Mouse (Mus musculus) heart, embryonic 15.5 days (tissue): ENCODE measurements at regions not wholly inside any gene's neighbourhood (a gene's known extent, or its start where the extent isn't known, plus 50 kb on each side); places are given as distances from the start of the nearest gene placed in this dataset.
"Not testable (repeated sequence)": the region's sequence is repeated elsewhere in the genome, so short reads cannot be mapped to it uniquely, and the experiment has no call there.

ENCODE experiments used
- ATAC-seq: fragments of 200-750 bp; cut with Nextera tagmentation; replicated peaks from 2 replicates; pipeline ENCODE4 v1.8.0; 2017; ENCODE audit warnings: low read depth, moderate TSS enrichment; ENCODE audit not compliant: insufficient number of reproducible peaks, insufficient read depth, low FRiP score
- H3K27ac ChIP-seq: fragments of 300-500 bp; sonication (generic); 2 replicates; pipeline ENCODE4 v1.5.1; 2015; ENCODE audit warnings: mild to moderate bottlenecking, inconsistent platforms
- H3K27me3 ChIP-seq: fragments of 300-500 bp; sonication (generic); 2 replicates; pipeline ENCODE4 v1.6.1; 2015; ENCODE audit warnings: inconsistent platforms
- H3K36me3 ChIP-seq: fragments of 300-500 bp; sonication (generic); 2 replicates; pipeline ENCODE4 v1.6.1; 2015; ENCODE audit warnings: mild to moderate bottlenecking, inconsistent platforms
- H3K4me1 ChIP-seq: fragments of 300-500 bp; sonication (generic); replicated peaks from 2 replicates; pipeline ENCODE4 v1.6.1; 2015; ENCODE audit warnings: inconsistent platforms
- H3K4me2 ChIP-seq: fragments of 300-500 bp; sonication (generic); 2 replicates; pipeline ENCODE4 v1.6.1; 2015; ENCODE audit warnings: inconsistent platforms, mild to moderate bottlenecking, moderate library complexity
- H3K4me3 ChIP-seq: fragments of 300-500 bp; sonication (generic); 2 replicates; pipeline ENCODE4 v1.5.1; 2015; ENCODE audit warnings: mild to moderate bottlenecking, inconsistent platforms
- H3K9ac ChIP-seq: fragments of 300-500 bp; sonication (generic); 2 replicates; pipeline ENCODE4 v1.6.1; 2015; ENCODE audit warnings: mild to moderate bottlenecking, inconsistent platforms
- H3K9me3 ChIP-seq: fragments of 300-500 bp; sonication (generic); replicated peaks from 2 replicates; pipeline ENCODE4 v1.6.1; 2016; ENCODE audit warnings: inconsistent platforms
- WGBS: fragments of 180-500 bp; shearing (Covaris S2); methylation state at CpG from one replicate; pipeline ENCODE4 v1.1.7; 2015; ENCODE audit warnings: mixed read lengths; 5-methylcytosine and 5-hydroxymethylcytosine counted together

- Histone ChIP-seq H3K27me3 (no peaks in the 10 kb centered on the region), H3K9me3 (no peaks in the 10 kb centered on the region), H3K4me3 (no peak overlapping the region), H3K36me3 (no peaks in the 10 kb centered on the region), H3K9ac (no peak overlapping the region), H3K4me2 (no peak overlapping the region), H3K4me1 (no peaks in the 10 kb centered on the region), H3K27ac (no peak overlapping the region)
- no peak for ATAC-seq
- 74% methylated on average over 3 of the region's 3 CpGs for WGBS
Observed at GRCm38 (mm10) chr3:37812936-37813335, 88.6 kb upstream of the Gm5148 start.

DNA sequence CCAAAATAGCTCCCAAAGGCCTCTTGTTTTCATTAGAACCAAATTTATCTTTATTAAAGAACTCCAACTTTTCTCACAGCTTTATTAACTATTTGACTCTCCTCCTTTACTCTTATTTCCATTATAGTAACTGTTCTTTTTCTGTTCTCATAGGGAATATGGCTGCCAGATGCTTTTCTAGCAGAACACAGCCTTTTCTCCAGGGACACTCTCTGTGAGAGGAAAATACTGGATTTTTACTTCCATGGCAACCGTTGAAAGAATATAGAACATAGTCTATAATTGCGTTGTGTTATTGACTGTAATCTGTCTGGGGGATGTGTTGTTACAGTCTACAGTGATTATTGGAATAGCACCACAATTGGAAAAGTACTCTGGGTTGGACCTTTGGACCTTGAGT lies 87.1 kb upstream of the Gm5148 start:
- H3K9me3 ChIP-seq = no peaks in the 10 kb centered on the region
- WGBS = 83% methylated on average over 2 of the region's 2 CpGs
- no peak for ATAC-seq
- no peaks in the 10 kb centered on the region for H3K4me1 ChIP-seq
- H3K27ac ChIP-seq = no peak overlapping the region
- no peak overlapping the region for H3K4me2 ChIP-seq
- no peaks in the 10 kb centered on the region for H3K27me3 ChIP-seq
- no peak overlapping the region for H3K9ac ChIP-seq
- no peaks in the 10 kb centered on the region for H3K36me3 ChIP-seq
- no peak overlapping the region for H3K4me3 ChIP-seq

GRCm38 (mm10) chr3:37810763-37811162 lies 86.5 kb upstream of the Gm5148 start:
- Histone ChIP-seq H3K27me3 (no peaks in the 10 kb centered on the region), H3K9ac (no peak overlapping the region), H3K9me3 (no peaks in the 10 kb centered on the region), H3K27ac (no peak overlapping the region), H3K4me3 (no peak overlapping the region), H3K36me3 (no peaks in the 10 kb centered on the region), H3K4me1 (no peaks in the 10 kb centered on the region), H3K4me2 (no peak overlapping the region)
- ATAC-seq = no peak
- WGBS = 67% methylated on average over 2 of the region's 2 CpGs

- no peak overlapping the region for H3K27ac ChIP-seq
- H3K9ac ChIP-seq = no peak overlapping the region
- H3K27me3 ChIP-seq = peaks cover 4% of the 10 kb centered on the region; the same call in 1 of the 2 replicates
- H3K36me3 ChIP-seq = no peaks in the 10 kb centered on the region
- no peak overlapping the region for H3K4me2 ChIP-seq
- H3K4me3 ChIP-seq = no peak overlapping the region
- no peak for ATAC-seq
- no peaks in the 10 kb centered on the region for H3K9me3 ChIP-seq
- no peaks in the 10 kb centered on the region for H3K4me1 ChIP-seq
- 59% methylated on average over 6 of the region's 6 CpGs for WGBS
Observed at GRCm38 (mm10) chr3:37805805-37806148, 81.5 kb upstream of the Gm5148 start.

- Histone ChIP-seq H3K36me3 (no peaks in the 10 kb centered on the region), H3K9me3 (no peaks in the 10 kb centered on the region), H3K9ac (no peak overlapping the region), H3K27ac (no peak overlapping the region), H3K27me3 (peaks cover 4% of the 10 kb centered on the region; the same call in 1 of the 2 replicates), H3K4me2 (no peak overlapping the region), H3K4me1 (no peaks in the 10 kb centered on the region), H3K4me3 (no peak overlapping the region)
- WGBS = 82% methylated on average over 9 of the region's 9 CpGs
- ATAC-seq = no peak
Observed at GRCm38 (mm10) chr3:37804941-37805804, 80.9 kb upstream of the Gm5148 start.

DNA sequence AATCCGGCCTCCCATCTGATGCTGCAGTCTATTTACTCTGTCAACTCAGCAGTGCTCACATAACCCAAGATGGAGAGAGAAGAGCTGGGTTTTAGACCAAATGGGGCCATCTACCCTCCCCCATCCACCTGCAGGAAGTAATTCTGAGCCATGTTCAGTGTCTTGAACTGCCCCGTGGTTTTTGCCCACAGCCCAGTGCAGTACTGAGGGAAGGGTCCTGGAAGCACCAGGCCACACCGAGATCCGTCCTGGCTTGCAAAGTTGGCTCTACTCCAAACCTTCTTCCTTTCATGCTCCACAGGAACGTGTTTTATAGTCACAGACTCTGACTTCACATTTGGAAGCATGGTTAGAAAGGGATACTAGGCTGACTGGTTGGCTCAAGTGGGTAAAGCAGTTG lies 80.0 kb upstream of the Gm5148 start:
- ATAC-seq = no peak

DNA sequence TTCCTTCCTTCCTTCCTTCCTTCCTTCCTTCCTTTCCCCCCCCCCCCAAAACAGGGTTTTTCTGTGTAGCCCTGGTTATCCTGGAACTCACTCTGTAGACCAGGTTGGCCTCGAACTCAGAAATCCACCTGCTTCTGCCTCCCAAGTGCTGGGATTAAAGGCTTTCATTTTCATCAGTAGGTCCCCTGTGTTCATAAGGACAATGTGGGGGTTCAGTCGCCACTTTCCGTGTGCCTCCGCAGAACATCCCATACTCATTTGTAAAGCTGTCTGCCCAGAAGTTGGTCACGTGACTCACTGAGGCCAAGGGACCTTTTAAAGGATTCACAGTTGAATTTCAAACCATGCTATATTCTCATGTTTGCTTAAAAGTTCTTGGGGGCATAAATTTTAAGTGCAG lies 79.5 kb upstream of the Gm5148 start:
- not testable (repeated sequence) for H3K27ac ChIP-seq, ATAC-seq, H3K27me3 ChIP-seq, H3K4me3 ChIP-seq, H3K36me3 ChIP-seq, H3K4me2 ChIP-seq, H3K4me1 ChIP-seq, H3K9me3 ChIP-seq, H3K9ac ChIP-seq
- WGBS = 92% methylated on average over 5 of the region's 5 CpGs

More for the DNA sequence above, 80.0 kb upstream of the Gm5148 start:
- Histone ChIP-seq H3K4me3 (no peak overlapping the region), H3K36me3 (no peaks in the 10 kb centered on the region), H3K9ac (no peak overlapping the region), H3K27ac (no peak overlapping the region), H3K4me2 (no peak overlapping the region), H3K27me3 (peaks cover 4% of the 10 kb centered on the region; the same call in 1 of the 2 replicates), H3K4me1 (no peaks in the 10 kb centered on the region), H3K9me3 (no peaks in the 10 kb centered on the region)
- WGBS = 38% methylated on average over 5 of the region's 5 CpGs

DNA sequence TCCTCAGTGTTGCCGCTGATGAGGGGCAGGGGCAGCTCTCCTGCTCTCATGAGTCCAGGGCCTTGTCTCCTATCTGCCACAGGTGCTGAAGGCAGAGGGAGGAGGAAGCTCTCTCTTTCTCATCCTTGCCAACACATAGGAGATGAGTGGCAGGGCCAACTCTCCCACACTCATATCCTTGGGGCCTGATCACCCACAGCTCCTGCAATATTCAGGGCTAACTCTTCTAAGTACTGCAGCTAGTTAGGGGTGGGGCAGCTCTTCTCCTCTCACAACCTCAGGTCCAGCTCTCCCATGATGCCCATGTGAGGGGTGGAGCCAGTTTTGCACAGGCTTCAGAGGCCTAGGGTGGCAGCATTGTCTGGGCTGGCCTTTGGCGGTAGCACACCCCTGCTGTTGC lies 77.3 kb upstream of the Gm5148 start:
- Histone ChIP-seq H3K4me1 (no peaks in the 10 kb centered on the region), H3K9ac (no peak overlapping the region), H3K27ac (no peak overlapping the region), H3K4me3 (no peak overlapping the region), H3K9me3 (no peaks in the 10 kb centered on the region), H3K4me2 (no peak overlapping the region), H3K36me3 (no peaks in the 10 kb centered on the region), H3K27me3 (peaks cover 4% of the 10 kb centered on the region; the same call in 1 of the 2 replicates)
- WGBS = 82% methylated on average over 2 of the region's 2 CpGs
- no peak for ATAC-seq

GRCm38 (mm10) chr3:37799809-37800208 lies 75.5 kb upstream of the Gm5148 start:
- Histone ChIP-seq H3K4me3 (no peak overlapping the region), H3K36me3 (no peaks in the 10 kb centered on the region), H3K9ac (no peak overlapping the region), H3K4me2 (no peak overlapping the region), H3K9me3 (no peaks in the 10 kb centered on the region), H3K4me1 (no peaks in the 10 kb centered on the region), H3K27ac (no peak overlapping the region), H3K27me3 (peaks cover 4% of the 10 kb centered on the region; the same call in 1 of the 2 replicates)
- no peak for ATAC-seq
- 49% methylated on average over 6 of the region's 6 CpGs for WGBS

GRCm38 (mm10) chr3:37789711-37790110 lies 65.4 kb upstream of the Gm5148 start:
- H3K36me3 ChIP-seq = no peaks in the 10 kb centered on the region
- no peak overlapping the region for H3K9ac ChIP-seq
- no peak overlapping the region for H3K4me3 ChIP-seq
- no peak for ATAC-seq
- no peaks in the 10 kb centered on the region for H3K27me3 ChIP-seq
- H3K9me3 ChIP-seq = no peaks in the 10 kb centered on the region
- no peak overlapping the region for H3K4me2 ChIP-seq
- H3K4me1 ChIP-seq = peaks cover 28% of the 10 kb centered on the region
- H3K27ac ChIP-seq = no peak overlapping the region
- WGBS = 53% methylated on average over 7 of the region's 7 CpGs

DNA sequence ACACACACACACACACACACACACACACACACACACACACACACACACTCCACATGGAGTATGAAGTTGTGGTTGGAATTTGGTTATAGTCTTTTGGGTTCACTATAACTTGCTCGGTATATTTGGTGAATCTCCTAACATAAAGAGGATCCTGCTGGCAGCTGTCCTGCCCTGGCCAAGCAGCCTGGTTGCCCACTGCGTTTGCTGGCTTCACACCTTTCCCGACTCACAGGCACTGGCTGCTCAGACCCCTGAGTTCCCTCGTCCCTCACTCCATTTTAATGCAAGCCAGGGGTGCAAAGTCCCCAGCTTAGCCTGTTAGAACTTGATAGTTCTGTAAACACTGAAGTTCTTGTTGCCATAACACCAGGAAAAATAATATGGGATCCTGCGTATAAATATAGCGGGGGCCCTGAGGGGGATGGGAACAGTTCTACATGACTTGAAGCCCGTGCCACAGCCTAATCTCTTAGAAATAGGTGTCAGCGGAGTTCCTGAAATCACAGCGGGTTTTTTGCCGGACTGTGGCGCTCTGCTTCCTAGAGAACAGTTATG lies 64.9 kb upstream of the Gm5148 start:
- Histone ChIP-seq H3K9ac (no peak overlapping the region), H3K4me2 (no peak overlapping the region), H3K4me1 (peaks cover 28% of the 10 kb centered on the region), H3K27ac (no peak overlapping the region), H3K4me3 (no peak overlapping the region), H3K36me3 (no peaks in the 10 kb centered on the region), H3K9me3 (no peaks in the 10 kb centered on the region), H3K27me3 (no peaks in the 10 kb centered on the region)
- WGBS = 60% methylated on average over 11 of the region's 11 CpGs
- ATAC-seq = no peak

GRCm38 (mm10) chr3:37788366-37788765 lies 64.1 kb upstream of the Gm5148 start:
- Histone ChIP-seq H3K9ac (no peak overlapping the region), H3K4me1 (peaks cover 28% of the 10 kb centered on the region), H3K4me3 (no peak overlapping the region), H3K36me3 (no peaks in the 10 kb centered on the region), H3K4me2 (no peak overlapping the region; the same call in 1 of the 2 replicates), H3K9me3 (no peaks in the 10 kb centered on the region), H3K27ac (peak overlapping the region; percentile 38), H3K27me3 (no peaks in the 10 kb centered on the region)
- WGBS = 41% methylated on average over 9 of the region's 9 CpGs
- no peak for ATAC-seq
